Mouse (Mus musculus) midbrain, postnatal 0 days (tissue): Measurements from ENCODE around the gene Rasgef1a. TPM values are rescaled to one million over a fixed set of nuclear protein-coding genes. Genes with fewer than 3 reads are reported as not detected.

ENCODE experiments used
- ATAC-seq: fragments of 200-750 bp; cut with Nextera tagmentation; 2 replicates; pipeline ENCODE4 v1.8.0; 2017; ENCODE audit warnings: moderate number of reproducible peaks, mild to moderate bottlenecking, moderate TSS enrichment, moderate library complexity; ENCODE audit not compliant: low FRiP score
- DNase-seq: peaks from one replicate; pipeline ENCODE4 v3.0.0-alpha.2; 2015; ENCODE audit warnings: low spot score
- H3K27ac ChIP-seq: fragments of 300-500 bp; sonication (generic); 2 replicates; pipeline ENCODE4 v1.5.1; 2014; ENCODE audit warnings: low read depth, mild to moderate bottlenecking, low read length, mixed read lengths
- H3K27me3 ChIP-seq: fragments of 300-500 bp; sonication (generic); 2 replicates; pipeline ENCODE4 v1.6.1; 2014; ENCODE audit warnings: low read length, control low read depth, mixed read lengths; ENCODE audit not compliant: insufficient read depth
- H3K36me3 ChIP-seq: fragments of 300-500 bp; sonication (generic); 2 replicates; pipeline ENCODE4 v1.6.1; 2014; ENCODE audit warnings: low read length, control low read depth, mixed read lengths; ENCODE audit not compliant: insufficient read depth
- H3K4me1 ChIP-seq: fragments of 300-500 bp; sonication (generic); 2 replicates; pipeline ENCODE4 v1.6.1; 2014; ENCODE audit warnings: mild to moderate bottlenecking, control low read depth, antibody characterized with exemption, low read length, mixed read lengths; ENCODE audit not compliant: insufficient read depth
- H3K4me2 ChIP-seq: fragments of 300-500 bp; sonication (generic); 2 replicates; pipeline ENCODE4 v1.6.1; 2014; ENCODE audit warnings: low read depth, mild to moderate bottlenecking, low read length, mixed read lengths; ENCODE audit not compliant: poor library complexity, severe bottlenecking
- H3K4me3 ChIP-seq: fragments of 300-500 bp; sonication (generic); 2 replicates; pipeline ENCODE4 v1.5.1; 2014; ENCODE audit warnings: low read depth, mild to moderate bottlenecking, low read length, moderate library complexity
- H3K9ac ChIP-seq: fragments of 300-500 bp; sonication (generic); replicated peaks from 2 replicates; pipeline ENCODE4 v1.6.1; 2014; ENCODE audit warnings: mild to moderate bottlenecking, low read length, moderate library complexity, mixed read lengths; ENCODE audit not compliant: poor library complexity, severe bottlenecking
- H3K9me3 ChIP-seq: fragments of 300-500 bp; sonication (generic); 2 replicates; pipeline ENCODE4 v1.6.1; 2016; ENCODE audit warnings: low read length, control low read depth
- CTCF ChIP-seq: IDR thresholded peaks from 2 replicates; pipeline ENCODE4 v1.5.1; 2016; ENCODE audit warnings: antibody characterized with exemption, mild to moderate bottlenecking
- whole genome bisulfite sequencing: fragments of 180-500 bp; shearing (Covaris S2); extraction: QIAGEN DNeasy Blood & Tissue Kit; methylation state at CpG from one replicate; pipeline ENCODE4 v1.1.7; 2014; 5-methylcytosine and 5-hydroxymethylcytosine counted together
- polyA plus RNA-seq: library from polyadenylated mRNA; unstranded; fragments of >200 nt; fragmentation: Nextera tagmentation; extraction: Ambion mirVana; gene quantifications from 2 replicates; pipeline ENCODE4 v1.2.1, GENCODE M21; 2015
- total RNA-seq: library from RNA; depleted of rRNA; stranded (reverse); fragments of >200 nt; gene quantifications from 2 replicates; pipeline ENCODE4 v1.2.3, GENCODE M21; 2014

Rasgef1a gene
- total and polyA plus RNA-seq, 2 experiments from 2014 or later: 10.9 to 25.4 TPM

DNA sequence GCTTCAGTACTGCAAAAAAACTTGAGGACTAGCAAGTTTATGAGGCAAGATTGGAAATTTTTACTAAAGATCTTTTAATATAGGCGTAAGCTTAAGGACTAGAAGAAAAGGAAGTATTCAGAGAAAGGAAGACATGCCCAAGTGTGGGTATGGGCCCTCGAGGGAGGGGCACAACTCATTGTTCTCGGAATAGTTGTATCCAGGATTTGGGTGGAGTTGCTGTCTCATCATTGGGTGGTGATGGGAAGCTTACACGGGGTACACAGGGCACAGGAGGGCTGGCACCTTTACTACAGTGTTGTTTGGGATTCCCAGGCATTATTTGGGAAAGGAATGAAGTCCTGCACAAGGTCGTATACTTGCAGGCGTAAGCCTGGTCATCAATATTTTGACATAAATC is 24.4 kb downstream of the Rasgef1a start:
- 74% methylated on average over 6 of the region's 6 CpGs for WGBS
- no peak for ATAC-seq
- no peaks in the 10 kb centered on the region for H3K27me3 ChIP-seq

DNA sequence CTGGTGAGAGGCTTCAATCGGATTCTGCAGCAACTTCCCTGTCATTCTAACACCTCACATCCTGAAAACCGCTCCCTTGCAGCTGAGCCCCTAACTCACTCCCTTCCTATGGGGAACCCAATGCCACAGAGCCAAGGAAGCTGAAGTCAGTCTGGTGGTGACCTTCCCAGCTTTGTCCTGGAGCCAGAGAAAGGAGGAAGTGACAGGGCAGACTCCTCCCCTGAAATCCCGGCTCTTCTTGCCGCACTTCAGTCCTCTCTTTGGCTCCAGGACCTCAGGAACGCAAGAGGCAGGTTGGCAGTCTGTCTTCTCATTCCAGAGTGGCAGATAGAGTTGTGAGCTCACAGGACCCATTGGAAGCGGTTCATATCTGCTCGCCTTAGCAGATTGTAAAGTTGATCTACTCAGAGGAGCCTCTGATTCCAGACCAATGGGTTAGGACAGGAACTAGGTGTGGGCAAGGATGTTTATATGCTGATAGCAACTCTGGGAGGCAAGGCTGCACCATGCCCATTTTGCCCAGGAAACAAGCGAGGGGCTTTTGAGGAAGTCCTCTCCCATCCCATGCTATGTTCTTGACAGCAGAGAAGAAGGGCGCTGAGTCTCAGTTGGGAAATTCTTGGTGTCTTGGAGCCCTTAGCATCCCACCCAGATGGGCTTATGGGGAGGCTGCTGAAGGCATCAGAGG is 25.0 kb downstream of the Rasgef1a start:
- WGBS: 79% methylated on average over 9 of the region's 9 CpGs
- no peaks in the 10 kb centered on the region for H3K36me3 ChIP-seq
- H3K4me2 ChIP-seq: no peak overlapping the region
- H3K4me3 ChIP-seq: no peak overlapping the region
- H3K9me3 ChIP-seq: no peaks in the 10 kb centered on the region
- H3K4me1 ChIP-seq: no peaks in the 10 kb centered on the region
- H3K27me3 ChIP-seq: no peaks in the 10 kb centered on the region
- no peak overlapping the region for H3K9ac ChIP-seq
- TF ChIP-seq CTCF: no peak
- DNase-seq: no peak
- no peak for ATAC-seq
- H3K27ac ChIP-seq: no peak overlapping the region

More for the DNA sequence above, 24.4 kb downstream of the Rasgef1a start:
- Histone ChIP-seq H3K4me1 (no peaks in the 10 kb centered on the region), H3K9ac (no peak overlapping the region), H3K4me3 (no peak overlapping the region), H3K4me2 (no peak overlapping the region), H3K27ac (no peak overlapping the region), H3K9me3 (no peaks in the 10 kb centered on the region), H3K36me3 (no peaks in the 10 kb centered on the region)
- DNase-seq: no peak
- TF ChIP-seq CTCF: no peak

DNA sequence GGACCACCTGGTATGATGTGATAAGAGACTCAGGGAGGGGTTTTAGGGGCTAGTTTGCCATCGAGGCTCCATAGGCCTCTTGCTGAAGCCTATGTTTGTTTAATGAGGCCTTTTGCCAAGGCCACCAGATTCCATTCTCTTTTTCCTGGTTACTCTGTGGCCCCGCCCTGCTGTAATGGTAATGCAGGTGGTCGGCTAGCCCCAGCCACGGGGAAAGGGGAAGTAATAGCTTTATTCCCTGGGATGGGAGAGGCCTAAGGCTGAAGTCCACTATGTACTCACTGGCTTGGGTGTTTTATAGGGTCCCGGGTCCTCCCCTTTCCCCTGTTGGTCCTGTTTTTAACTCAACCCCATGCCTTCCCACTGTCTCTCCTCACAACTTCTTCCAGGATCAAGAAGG is 25.6 kb downstream of the Rasgef1a start:
- no peak for DNase-seq
- no peak for ATAC-seq
- no peak for TF ChIP-seq CTCF
- H3K4me1 ChIP-seq: no peaks in the 10 kb centered on the region
- no peak overlapping the region for H3K27ac ChIP-seq
- H3K9me3 ChIP-seq: no peaks in the 10 kb centered on the region
- no peak overlapping the region for H3K4me3 ChIP-seq
- H3K9ac ChIP-seq: no peak overlapping the region
- H3K27me3 ChIP-seq: no peaks in the 10 kb centered on the region
- WGBS: 75% methylated on average over 5 of the region's 5 CpGs
- H3K4me2 ChIP-seq: no peak overlapping the region
- H3K36me3 ChIP-seq: no peaks in the 10 kb centered on the region

DNA sequence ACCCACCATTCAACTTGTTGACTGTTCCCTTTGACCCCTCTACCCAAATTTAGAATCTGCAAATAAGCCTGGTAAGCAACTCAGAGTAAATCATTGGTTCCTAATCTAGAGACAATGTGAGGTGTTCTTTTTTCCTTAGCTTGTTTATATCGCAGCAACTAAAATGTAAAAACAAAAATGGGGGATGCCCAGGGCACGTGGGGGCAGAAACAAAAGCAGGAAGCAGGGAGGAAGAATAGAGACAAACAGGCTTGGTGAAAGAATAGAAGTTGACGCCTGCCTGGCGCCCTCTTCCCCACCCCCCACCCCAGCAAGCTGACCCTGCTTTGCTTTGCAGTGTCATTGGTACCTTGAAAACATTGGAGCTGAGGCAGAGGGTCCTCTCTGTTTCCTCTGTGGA is 33.9 kb downstream of the Rasgef1a start:
- DNase-seq (no peak), ATAC-seq (no peak)
- no peak overlapping the region for H3K4me3 ChIP-seq
- H3K27me3 ChIP-seq: no peaks in the 10 kb centered on the region
- no peaks in the 10 kb centered on the region for H3K9me3 ChIP-seq
- H3K4me2 ChIP-seq: no peak overlapping the region
- H3K4me1 ChIP-seq: no peaks in the 10 kb centered on the region
- 55% methylated on average over 4 of the region's 4 CpGs for WGBS
- no peak overlapping the region for H3K9ac ChIP-seq
- H3K27ac ChIP-seq: no peak overlapping the region
- TF ChIP-seq CTCF: no peak
- no peaks in the 10 kb centered on the region for H3K36me3 ChIP-seq

DNA sequence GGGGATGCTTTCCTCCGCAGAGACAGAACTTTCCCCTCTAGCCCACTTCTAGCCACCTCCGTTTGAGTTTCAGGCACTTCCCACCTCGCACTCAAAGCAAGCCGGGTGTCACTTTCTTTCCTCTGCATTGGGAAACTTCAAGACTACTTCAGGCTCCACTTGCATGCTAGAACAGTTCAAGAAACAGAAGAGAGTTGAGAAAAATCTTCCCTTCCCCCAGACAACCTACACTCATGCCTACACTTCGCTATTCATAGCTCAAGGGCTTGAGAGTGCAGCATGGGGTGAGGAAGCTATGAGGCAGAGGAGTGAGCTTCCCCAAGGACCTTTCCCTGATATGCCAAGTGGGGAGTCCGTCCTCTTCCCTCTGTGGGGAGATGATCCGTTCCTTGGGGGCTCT is 34.7 kb downstream of the Rasgef1a start:
- no peaks in the 10 kb centered on the region for H3K9me3 ChIP-seq
- DNase-seq (no peak), ATAC-seq (no peak)
- no peak overlapping the region for H3K9ac ChIP-seq
- WGBS: 59% methylated on average over 7 of the region's 7 CpGs
- H3K4me3 ChIP-seq: no peak overlapping the region
- H3K36me3 ChIP-seq: no peaks in the 10 kb centered on the region
- H3K27ac ChIP-seq: no peak overlapping the region
- H3K4me1 ChIP-seq: no peaks in the 10 kb centered on the region
- no peaks in the 10 kb centered on the region for H3K27me3 ChIP-seq
- no peak overlapping the region for H3K4me2 ChIP-seq
- TF ChIP-seq CTCF: no peak

DNA sequence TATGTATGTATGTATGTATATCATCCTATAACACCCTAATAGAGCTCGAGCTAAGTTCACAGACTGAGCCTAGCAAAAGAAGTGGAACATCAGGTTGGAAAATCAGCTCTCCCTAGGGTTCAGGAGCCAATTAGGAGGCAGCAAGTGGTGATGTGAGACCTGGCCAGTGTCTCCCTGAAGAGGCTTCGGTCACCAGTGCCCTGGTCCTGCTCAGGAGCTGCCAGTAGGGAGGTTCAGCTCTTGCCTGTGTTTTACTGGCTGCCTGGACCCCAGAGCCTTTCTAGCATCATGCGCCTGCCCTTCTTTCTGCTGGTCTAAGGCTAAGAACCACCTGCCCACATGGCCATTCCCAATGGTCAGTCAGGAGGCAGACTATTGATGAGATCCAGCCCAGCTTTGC is 35.3 kb downstream of the Rasgef1a start:
- Histone ChIP-seq H3K27ac (no peak overlapping the region), H3K9me3 (no peaks in the 10 kb centered on the region), H3K4me2 (no peak overlapping the region), H3K9ac (no peak overlapping the region), H3K36me3 (no peaks in the 10 kb centered on the region), H3K4me3 (no peak overlapping the region), H3K4me1 (no peaks in the 10 kb centered on the region), H3K27me3 (no peaks in the 10 kb centered on the region)
- ATAC-seq (no peak), DNase-seq (no peak)
- no peak for TF ChIP-seq CTCF
- WGBS: 79% methylated on average over 3 of the region's 3 CpGs
